Mouse (Mus musculus) forebrain, embryonic 15.5 days (tissue): ENCODE results near the gene Osbpl10. TPM values are rescaled to one million over a fixed set of nuclear protein-coding genes. Genes with fewer than 3 reads are reported as not detected.

Experiments used
- ATAC-seq: fragments of 200-750 bp; cut with Nextera tagmentation; replicated peaks from 2 replicates; pipeline ENCODE4 v1.8.0; 2017; ENCODE audit warnings: mild to moderate bottlenecking, moderate TSS enrichment, moderate library complexity
- H3K27ac ChIP-seq: fragments of 300-500 bp; sonication (generic); replicated peaks from 2 replicates; pipeline ENCODE4 v1.5.1; 2015; ENCODE audit warnings: mild to moderate bottlenecking, inconsistent platforms
- H3K27me3 ChIP-seq: fragments of 300-500 bp; sonication (generic); 2 replicates; pipeline ENCODE4 v1.6.1; 2015; ENCODE audit warnings: inconsistent platforms
- H3K36me3 ChIP-seq: fragments of 300-500 bp; sonication (generic); 2 replicates; pipeline ENCODE4 v1.6.1; 2015; ENCODE audit warnings: mild to moderate bottlenecking, inconsistent platforms
- H3K4me1 ChIP-seq: fragments of 300-500 bp; sonication (generic); 2 replicates; pipeline ENCODE4 v1.6.1; 2015; ENCODE audit warnings: inconsistent platforms
- H3K4me2 ChIP-seq: fragments of 300-500 bp; sonication (generic); replicated peaks from 2 replicates; pipeline ENCODE4 v1.6.1; 2015; ENCODE audit warnings: mild to moderate bottlenecking, inconsistent platforms
- H3K4me3 ChIP-seq: fragments of 300-500 bp; sonication (generic); 2 replicates; pipeline ENCODE4 v1.5.1; 2015; ENCODE audit warnings: mild to moderate bottlenecking, inconsistent platforms
- H3K9ac ChIP-seq: fragments of 300-500 bp; sonication (generic); replicated peaks from 2 replicates; pipeline ENCODE4 v1.6.1; 2015; ENCODE audit warnings: mild to moderate bottlenecking, inconsistent platforms
- H3K9me3 ChIP-seq: fragments of 300-500 bp; sonication (generic); 2 replicates; pipeline ENCODE4 v1.6.1; 2016; ENCODE audit warnings: inconsistent platforms
- whole genome bisulfite sequencing: fragments of 180-500 bp; shearing (Covaris S2); methylation state at CpG from one replicate; pipeline ENCODE4 v1.1.7; 2015; ENCODE audit warnings: mixed read lengths; 5-methylcytosine and 5-hydroxymethylcytosine counted together
- polyA plus RNA-seq: library from polyadenylated mRNA; unstranded; fragments of >200 nt; fragmentation: Nextera tagmentation; extraction: Ambion mirVana; gene quantifications from 2 replicates; pipeline ENCODE4 v1.2.1, GENCODE M21; 2015

The Osbpl10 gene
- polyA plus RNA-seq, 1 experiment from 2014 or later = 2.6 TPM

DNA sequence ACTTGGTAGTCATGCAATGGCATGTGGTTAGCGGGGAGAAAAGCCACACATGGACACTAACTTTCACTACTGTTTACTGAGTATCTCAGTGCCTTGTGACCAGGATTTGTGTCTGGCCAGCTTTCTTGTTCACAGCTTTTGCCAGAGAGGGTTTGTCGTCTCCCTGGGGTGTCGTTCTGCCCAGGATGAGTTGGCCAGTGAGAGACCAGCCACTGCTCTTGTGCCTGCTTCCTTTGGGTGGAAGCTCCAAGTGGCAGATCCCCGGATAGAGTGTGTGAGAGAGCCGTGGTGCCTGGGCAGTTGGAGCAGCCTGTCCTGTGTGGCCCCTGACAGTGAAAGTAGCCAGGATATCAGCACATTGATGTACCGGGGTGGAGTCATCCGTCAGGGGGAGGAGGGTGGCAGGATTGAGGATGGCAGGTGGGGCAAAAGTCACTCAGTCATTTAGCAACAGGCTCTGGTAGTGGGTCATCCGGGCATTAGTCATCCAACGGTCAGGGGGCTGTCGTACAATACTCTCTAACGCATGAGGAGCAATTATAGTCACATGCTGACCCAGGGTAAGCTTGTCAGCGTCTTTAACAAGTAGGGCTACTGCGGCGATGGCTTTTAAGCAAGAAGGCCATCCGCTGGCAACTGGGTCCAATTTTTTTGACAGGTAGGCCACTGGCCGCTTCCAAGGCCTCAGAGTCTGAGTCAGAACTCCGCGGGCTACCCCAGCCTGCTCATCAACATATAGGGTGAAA is 170.8 kb downstream of the Osbpl10 start:
- Histone ChIP-seq H3K36me3 (no peaks in the 10 kb centered on the region), H3K27ac (no peak overlapping the region), H3K9me3 (no peaks in the 10 kb centered on the region), H3K9ac (no peak overlapping the region), H3K4me3 (no peak overlapping the region), H3K4me1 (no peaks in the 10 kb centered on the region), H3K4me2 (no peak overlapping the region), H3K27me3 (no peaks in the 10 kb centered on the region)
- no peak for ATAC-seq
- 92% methylated on average over 18 of the region's 18 CpGs for WGBS

DNA sequence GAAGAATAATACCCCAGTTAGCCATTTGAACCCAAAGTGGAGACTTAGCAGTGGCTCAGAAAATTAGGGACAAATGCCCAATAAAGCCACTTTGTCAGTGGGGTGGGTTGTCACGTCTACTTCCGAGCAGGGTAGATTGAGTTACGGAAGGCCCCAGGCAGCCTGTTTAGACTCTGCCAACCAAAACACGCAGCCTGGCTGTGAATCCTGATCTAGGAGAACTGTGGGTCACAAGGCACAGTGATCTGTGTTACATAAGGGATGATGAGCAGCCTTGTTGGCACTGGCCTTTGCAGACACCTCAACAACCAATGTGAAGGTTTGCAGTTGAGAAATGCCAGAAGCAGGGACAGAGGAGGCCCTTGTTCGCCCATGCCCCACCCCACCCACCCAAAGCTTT is 183.2 kb downstream of the Osbpl10 start:
- Histone ChIP-seq H3K27ac (no peak overlapping the region), H3K4me1 (no peaks in the 10 kb centered on the region), H3K36me3 (no peaks in the 10 kb centered on the region), H3K9me3 (no peaks in the 10 kb centered on the region), H3K4me3 (no peak overlapping the region), H3K9ac (no peak overlapping the region), H3K27me3 (no peaks in the 10 kb centered on the region), H3K4me2 (no peak overlapping the region)
- 80% methylated on average over 5 of the region's 5 CpGs for WGBS
- no peak for ATAC-seq

GRCm38 (mm10) chr9:115163031-115163430 is 184.7 kb downstream of the Osbpl10 start:
- Histone ChIP-seq H3K36me3 (no peaks in the 10 kb centered on the region), H3K9ac (no peak overlapping the region), H3K4me1 (no peaks in the 10 kb centered on the region), H3K9me3 (no peaks in the 10 kb centered on the region), H3K27me3 (no peaks in the 10 kb centered on the region), H3K27ac (no peak overlapping the region), H3K4me3 (no peak overlapping the region), H3K4me2 (no peak overlapping the region)
- ATAC-seq = peak; percentile 59; the same call in 1 of the 2 replicates
- WGBS = 53% methylated on average over 5 of the region's 5 CpGs

DNA sequence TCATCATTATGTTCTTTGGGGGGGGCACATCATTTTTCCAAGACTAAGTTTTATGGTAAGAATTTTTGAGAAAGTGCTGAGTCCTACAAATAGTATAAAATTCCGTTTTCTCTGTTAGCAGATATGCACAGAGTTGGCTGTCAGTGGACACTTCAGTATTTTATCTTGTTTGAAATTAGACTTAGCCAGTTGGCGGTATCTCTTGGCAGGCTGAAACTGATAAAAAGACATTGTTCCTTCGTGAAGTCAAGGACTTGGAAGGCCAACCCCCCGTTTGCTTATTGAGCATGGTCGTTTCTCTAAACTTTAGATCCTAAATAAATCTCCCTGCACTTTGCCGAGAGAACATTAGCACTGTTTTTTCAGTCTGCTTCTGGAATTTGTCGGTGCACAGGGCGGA is 185.3 kb downstream of the Osbpl10 start:
- H3K27ac ChIP-seq = no peak overlapping the region
- H3K27me3 ChIP-seq = no peaks in the 10 kb centered on the region
- no peak overlapping the region for H3K4me2 ChIP-seq

DNA sequence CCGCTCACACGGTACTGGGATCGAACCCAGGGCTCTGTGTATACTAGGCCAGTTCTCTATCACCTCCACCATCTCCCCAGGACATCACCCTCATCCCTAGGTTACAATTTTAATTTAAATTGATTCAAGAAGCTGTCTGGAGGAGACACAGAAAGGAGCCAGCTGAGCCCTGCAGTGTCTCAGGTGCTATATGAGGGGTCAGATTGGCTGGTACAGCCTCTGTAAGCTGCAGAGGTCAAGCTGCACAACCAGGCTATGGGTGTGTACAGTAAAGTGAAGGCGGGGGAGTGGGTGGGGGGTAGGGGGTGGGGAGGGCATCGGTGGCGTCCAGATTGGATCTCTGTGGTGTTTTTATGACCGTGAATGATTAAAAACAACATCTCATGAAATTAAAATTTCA is 186.0 kb downstream of the Osbpl10 start:
- Histone ChIP-seq H3K27ac (no peak overlapping the region), H3K27me3 (no peaks in the 10 kb centered on the region), H3K4me2 (no peak overlapping the region), H3K4me1 (no peaks in the 10 kb centered on the region), H3K9ac (no peak overlapping the region), H3K36me3 (no peaks in the 10 kb centered on the region), H3K9me3 (no peaks in the 10 kb centered on the region), H3K4me3 (no peak overlapping the region)
- 87% methylated on average over 7 of the region's 7 CpGs for WGBS
- no peak for ATAC-seq

More for the DNA sequence above, 185.3 kb downstream of the Osbpl10 start:
- no peak overlapping the region for H3K4me3 ChIP-seq
- no peaks in the 10 kb centered on the region for H3K36me3 ChIP-seq
- H3K4me1 ChIP-seq = no peaks in the 10 kb centered on the region
- no peak for ATAC-seq
- no peak overlapping the region for H3K9ac ChIP-seq
- 76% methylated on average over 8 of the region's 8 CpGs for WGBS
- H3K9me3 ChIP-seq = no peaks in the 10 kb centered on the region

- Histone ChIP-seq H3K9me3 (no peaks in the 10 kb centered on the region), H3K27ac (no peak overlapping the region), H3K4me3 (no peak overlapping the region), H3K36me3 (no peaks in the 10 kb centered on the region), H3K9ac (no peak overlapping the region), H3K4me2 (no peak overlapping the region), H3K4me1 (no peaks in the 10 kb centered on the region), H3K27me3 (no peaks in the 10 kb centered on the region)
- WGBS = 83% methylated on average over 8 of the region's 8 CpGs
- ATAC-seq = no peak
These were observed 187.6 kb downstream of the Osbpl10 start for GRCm38 (mm10) chr9:115165996-115166395.

GRCm38 (mm10) chr9:115169591-115169990 is 191.2 kb downstream of the Osbpl10 start:
- Histone ChIP-seq H3K27me3 (no peaks in the 10 kb centered on the region), H3K9ac (no peak overlapping the region), H3K4me1 (no peaks in the 10 kb centered on the region), H3K27ac (no peak overlapping the region), H3K4me2 (no peak overlapping the region), H3K9me3 (no peaks in the 10 kb centered on the region), H3K36me3 (no peaks in the 10 kb centered on the region), H3K4me3 (no peak overlapping the region)
- no peak for ATAC-seq
- 93% methylated on average over 13 of the region's 13 CpGs for WGBS

- ATAC-seq = no peak
These were observed 193.7 kb downstream of the Osbpl10 start for GRCm38 (mm10) chr9:115172096-115172495.

GRCm38 (mm10) chr9:115179154-115179553 is 200.8 kb downstream of the Osbpl10 start:
- Histone ChIP-seq H3K27me3 (no peaks in the 10 kb centered on the region), H3K4me3 (no peak overlapping the region), H3K4me2 (no peak overlapping the region), H3K9ac (no peak overlapping the region), H3K36me3 (no peaks in the 10 kb centered on the region), H3K9me3 (no peaks in the 10 kb centered on the region), H3K4me1 (no peaks in the 10 kb centered on the region), H3K27ac (peak overlapping the region; percentile 37; the same call in 1 of the 2 replicates)
- no peak for ATAC-seq
- WGBS = 83% methylated on average over 5 of the region's 5 CpGs

More at GRCm38 (mm10) chr9:115172096-115172495, 193.7 kb downstream of the Osbpl10 start:
- H3K4me1 ChIP-seq = no peaks in the 10 kb centered on the region
- no peak overlapping the region for H3K27ac ChIP-seq
- no peak overlapping the region for H3K4me2 ChIP-seq
- no peak overlapping the region for H3K4me3 ChIP-seq
- no peaks in the 10 kb centered on the region for H3K9me3 ChIP-seq
- no peaks in the 10 kb centered on the region for H3K27me3 ChIP-seq
- no peaks in the 10 kb centered on the region for H3K36me3 ChIP-seq
- WGBS = 89% methylated on average over 6 of the region's 6 CpGs
- no peak overlapping the region for H3K9ac ChIP-seq

GRCm38 (mm10) chr9:115179935-115180334 is 201.6 kb downstream of the Osbpl10 start:
- peak; percentile 71 for ATAC-seq
- Histone ChIP-seq H3K4me1 (no peaks in the 10 kb centered on the region), H3K9ac (no peak overlapping the region), H3K27ac (peak overlapping the region; percentile 37; the same call in 1 of the 2 replicates), H3K9me3 (no peaks in the 10 kb centered on the region), H3K4me2 (no peak overlapping the region), H3K4me3 (no peak overlapping the region), H3K36me3 (no peaks in the 10 kb centered on the region), H3K27me3 (no peaks in the 10 kb centered on the region)
- WGBS = 64% methylated on average over 8 of the region's 8 CpGs

- Histone ChIP-seq H3K4me1 (no peaks in the 10 kb centered on the region), H3K36me3 (no peaks in the 10 kb centered on the region), H3K9me3 (no peaks in the 10 kb centered on the region), H3K9ac (no peak overlapping the region), H3K27me3 (no peaks in the 10 kb centered on the region), H3K4me3 (no peak overlapping the region), H3K4me2 (no peak overlapping the region), H3K27ac (no peak overlapping the region)
- 83% methylated on average over 11 of the region's 11 CpGs for WGBS
- no peak for ATAC-seq
These were observed 208.0 kb downstream of the Osbpl10 start for GRCm38 (mm10) chr9:115186402-115186801.

- Histone ChIP-seq H3K9ac (no peak overlapping the region), H3K4me2 (no peak overlapping the region)
These were observed 212.1 kb downstream of the Osbpl10 start for GRCm38 (mm10) chr9:115190376-115190942.

More at GRCm38 (mm10) chr9:115190376-115190942, 212.1 kb downstream of the Osbpl10 start:
- no peaks in the 10 kb centered on the region for H3K27me3 ChIP-seq
- 85% methylated on average over 9 of the region's 9 CpGs for WGBS
- ATAC-seq = no peak
- H3K9me3 ChIP-seq = no peaks in the 10 kb centered on the region
- H3K27ac ChIP-seq = no peak overlapping the region
- H3K36me3 ChIP-seq = no peaks in the 10 kb centered on the region
- no peak overlapping the region for H3K4me3 ChIP-seq
- H3K4me1 ChIP-seq = no peaks in the 10 kb centered on the region
